Mouse (Mus musculus) stomach, postnatal 0 days (tissue): ENCODE measurements around the gene 4632433K11Rik.

Source experiments
- CTCF ChIP-seq: IDR thresholded peaks from 2 replicates; pipeline ENCODE4 v1.5.1; 2016; ENCODE audit warnings: antibody characterized with exemption, low read depth, mild to moderate bottlenecking, moderate library complexity
- EP300 ChIP-seq: optimal IDR thresholded peaks from 2 replicates; pipeline ENCODE3; 2016; ENCODE audit warnings: antibody characterized with exemption

- TF ChIP-seq CTCF (no peak), EP300 (no peak)
Observed at GRCm38 (mm10) chr7:5053456-5054179, 19.7 kb downstream of the 4632433K11Rik start.
